Mouse (Mus musculus): ENCODE results near the gene Gdpd5. TPM values are rescaled to one million over a fixed set of nuclear protein-coding genes. Genes with fewer than 3 reads are reported as not detected.

Gdpd5 gene
- total and polyA plus RNA-seq, 3 experiments = 21.5 to 30.7 (median 26.3) TPM

GRCm38 (mm10) chr7:99348883-99349282, 32.3 kb upstream of the Gdpd5 start:
- no peak overlapping the region for H3K9ac ChIP-seq (ENCODE audit: low read depth, low read length)
- TF ChIP-seq POLR2A (IDR thresholded peaks at IDR 0.05; ENCODE audit: insufficient read depth, low read depth, low read length) = no peak
- TF ChIP-seq EP300 (IDR thresholded peaks at IDR 0.05; ENCODE audit: insufficient read depth, low read depth, low read length) = no peak
- no peak for TF ChIP-seq CTCF (IDR thresholded peaks at IDR 0.05)
- no peak overlapping the region for H3K4me3 ChIP-seq
- peaks cover 18% of the 10 kb centered on the region for H3K4me1 ChIP-seq (ENCODE audit: control insufficient read depth, insufficient read depth, low read length)
- H3K79me2 ChIP-seq (replicated peaks; ENCODE audit: control insufficient read depth, insufficient read depth, low read length) = peaks cover 5% of the 10 kb centered on the region; the same call in 1 of the 2 replicates
- intact Hi-C loops (cut with DNase I) = loop anchor here (2.0 kb wide), 2 partner anchors 14 to 16 kb away; no protein-coding TSS in a partner anchor
- H3K27ac ChIP-seq = no peak overlapping the region; the same call in 1 of the 2 replicates
- DNase-seq = no peak
- WGBS = 81% methylated on average over 26 of the region's 26 CpGs
- no peaks in the 10 kb centered on the region for H3K27me3 ChIP-seq (ENCODE audit: control insufficient read depth, insufficient read depth, low read length)
- H3K36me3 ChIP-seq (ENCODE audit: control insufficient read depth, insufficient read depth, low read length) = peaks cover 10% of the 10 kb centered on the region

DNA sequence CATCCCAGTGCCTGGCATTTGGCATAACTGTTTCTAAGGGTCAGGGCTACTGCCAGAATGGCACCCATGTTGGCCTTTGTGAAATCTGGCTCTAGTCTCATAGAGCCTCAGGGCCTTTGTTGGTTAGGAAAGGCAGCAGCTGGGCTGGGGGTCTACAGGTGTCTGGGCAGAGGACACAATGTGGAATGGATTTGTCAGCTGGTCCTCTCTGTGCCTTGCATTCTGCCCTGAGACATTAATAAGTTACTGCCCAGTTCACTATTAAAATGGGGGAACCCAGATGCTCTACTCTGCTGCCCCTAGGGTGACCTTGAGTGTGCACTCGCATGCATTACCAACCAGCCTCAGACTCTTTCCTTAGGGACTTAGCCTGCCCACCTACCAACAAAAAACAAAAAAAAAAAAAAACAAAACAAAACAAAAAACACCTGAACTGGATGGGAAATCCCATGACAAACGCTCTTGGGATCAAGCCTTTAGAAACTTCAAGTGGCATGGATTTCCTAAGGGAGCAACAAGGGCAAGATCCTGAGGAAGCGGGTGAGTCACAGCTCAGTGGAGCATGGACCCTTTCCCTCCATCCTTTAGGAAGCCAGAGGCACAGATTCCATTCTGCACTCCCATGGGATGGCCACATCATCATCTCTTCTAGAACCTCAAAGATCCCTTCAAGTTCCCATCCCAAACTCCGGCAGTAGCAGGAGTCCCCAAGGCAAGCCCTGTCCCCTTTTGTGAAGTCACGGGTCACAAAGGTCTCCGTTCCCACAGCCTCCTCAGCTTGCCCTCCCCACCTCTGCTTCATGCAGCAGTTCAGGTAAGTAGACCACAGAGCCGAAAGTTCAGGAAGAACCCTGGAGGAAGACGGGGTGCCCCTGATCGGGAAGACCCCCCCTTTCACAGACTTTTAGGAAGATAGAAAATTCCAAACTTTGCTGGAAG, 31.2 kb upstream of the Gdpd5 start:
- H3K4me1 ChIP-seq (ENCODE audit: control insufficient read depth, insufficient read depth, low read length) = peaks cover 18% of the 10 kb centered on the region
- H3K36me3 ChIP-seq (ENCODE audit: control insufficient read depth, insufficient read depth, low read length) = peaks cover 10% of the 10 kb centered on the region
- H3K27me3 ChIP-seq (ENCODE audit: control insufficient read depth, insufficient read depth, low read length) = no peaks in the 10 kb centered on the region
- H3K79me2 ChIP-seq (replicated peaks; ENCODE audit: control insufficient read depth, insufficient read depth, low read length) = peaks cover 5% of the 10 kb centered on the region; the same call in 1 of the 2 replicates
- intact Hi-C loops (cut with DNase I) = loop anchor here (2.0 to 5.0 kb wide), 3 partner anchors 13 to 1773 kb away; partner anchors contain the start of genes Aamdc and Rsf1
- DNase-seq = peak in 1 of 2 experiments; percentile 38
- H3K27ac ChIP-seq = peak overlapping the region; percentile 99
- no peak for TF ChIP-seq EP300 (IDR thresholded peaks at IDR 0.05; ENCODE audit: insufficient read depth, low read depth, low read length)
- H3K9ac ChIP-seq (ENCODE audit: low read depth, low read length) = peak overlapping the region; percentile 96
- WGBS = 23% methylated on average over 9 of the region's 9 CpGs
- H3K4me3 ChIP-seq = peak overlapping the region; percentile 89

DNA sequence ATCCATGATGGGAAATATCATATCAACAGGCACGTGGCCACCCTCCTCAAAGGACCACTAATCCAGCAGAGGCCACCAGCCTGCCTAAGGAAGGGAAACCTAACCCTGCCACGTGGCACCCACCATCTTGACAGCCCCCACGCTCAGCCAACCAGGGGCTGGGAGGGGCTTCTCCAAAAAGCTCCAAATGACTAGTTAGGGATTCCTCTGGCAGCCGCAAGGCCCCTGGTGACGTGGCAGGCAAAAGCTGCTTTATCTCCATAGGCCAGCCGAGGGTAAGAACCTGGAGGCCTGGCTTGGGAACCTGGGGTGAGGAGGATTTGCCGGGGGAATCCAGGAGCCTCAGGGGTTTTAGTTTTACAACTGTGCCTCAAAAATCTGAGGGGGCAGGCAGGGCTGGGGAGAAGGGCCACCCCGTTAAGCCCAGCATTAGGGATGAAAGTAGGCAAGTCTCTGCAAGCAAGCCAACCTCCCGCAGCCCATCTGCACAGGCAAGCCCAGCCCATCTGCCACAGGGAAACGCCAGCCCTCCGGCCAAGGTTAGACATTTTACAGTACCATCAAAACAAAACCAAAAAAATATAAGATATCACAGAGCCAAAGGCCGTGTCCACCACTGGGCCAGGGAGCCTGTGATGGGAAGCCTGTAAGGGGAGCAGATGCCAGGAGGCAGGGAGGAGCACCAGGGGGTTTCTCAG, 30.0 kb upstream of the Gdpd5 start:
- intact Hi-C loops (cut with DNase I) = loop anchor here (5.0 kb wide), 1 partner anchor 1774 kb away; the partner anchor contains the start of genes Aamdc and Rsf1
- Histone ChIP-seq H3K27me3 (ENCODE audit: control insufficient read depth, insufficient read depth, low read length) (no peaks in the 10 kb centered on the region), H3K4me1 (ENCODE audit: control insufficient read depth, insufficient read depth, low read length) (peaks cover 25% of the 10 kb centered on the region), H3K4me3 (peak overlapping the region; percentile 89), H3K9ac (ENCODE audit: low read depth, low read length) (peak overlapping the region; percentile 96), H3K79me2 (replicated peaks; ENCODE audit: control insufficient read depth, insufficient read depth, low read length) (peaks cover 5% of the 10 kb centered on the region; the same call in 1 of the 2 replicates), H3K27ac (peak overlapping the region; percentile 99), H3K36me3 (ENCODE audit: control insufficient read depth, insufficient read depth, low read length) (peaks cover 10% of the 10 kb centered on the region)
- WGBS = 3% methylated on average over 12 of the region's 12 CpGs
- peak; percentile 60 to 63 for DNase-seq
- no peak for TF ChIP-seq POLR2A (IDR thresholded peaks at IDR 0.05; ENCODE audit: insufficient read depth, low read depth, low read length)
- TF ChIP-seq EP300 (IDR thresholded peaks at IDR 0.05; ENCODE audit: insufficient read depth, low read depth, low read length) = no peak
- no peak for TF ChIP-seq CTCF (IDR thresholded peaks at IDR 0.05)

GRCm38 (mm10) chr7:99351802-99352517, 29.3 kb upstream of the Gdpd5 start:
- Histone ChIP-seq H3K79me2 (replicated peaks; ENCODE audit: control insufficient read depth, insufficient read depth, low read length) (peaks cover 5% of the 10 kb centered on the region; the same call in 1 of the 2 replicates), H3K27ac (peak overlapping the region; percentile 99), H3K4me1 (ENCODE audit: control insufficient read depth, insufficient read depth, low read length) (peaks cover 31% of the 10 kb centered on the region), H3K9ac (ENCODE audit: low read depth, low read length) (peak overlapping the region; percentile 96), H3K4me3 (peak overlapping the region; percentile 89), H3K36me3 (ENCODE audit: control insufficient read depth, insufficient read depth, low read length) (peaks cover 10% of the 10 kb centered on the region), H3K27me3 (ENCODE audit: control insufficient read depth, insufficient read depth, low read length) (no peaks in the 10 kb centered on the region)
- TF ChIP-seq EP300 (IDR thresholded peaks at IDR 0.05; ENCODE audit: insufficient read depth, low read depth, low read length) (0 out of 2 replicates have a peak, but pooled peaks have one; percentile 52), POLR2A (IDR thresholded peaks at IDR 0.05; ENCODE audit: insufficient read depth, low read depth, low read length) (peak; percentile 68), CTCF (IDR thresholded peaks at IDR 0.05) (no peak)
- peak; percentile 70 for DNase-seq
- 2% methylated on average over 18 of the region's 18 CpGs for WGBS
- intact Hi-C loops (cut with DNase I) = loop anchor here (5.0 kb wide), 1 partner anchor 1775 kb away; the partner anchor contains the start of genes Aamdc and Rsf1
